Mouse (Mus musculus): ENCODE measurements at regions not wholly inside any gene's neighbourhood (a gene's known extent, or its start where the extent isn't known, plus 50 kb on each side); places are given as distances from the start of the nearest gene placed in this dataset.

GRCm38 (mm10) chr10:87639339-87639738 is 117.7 kb downstream of the Pah start:
- ATAC-seq (replicated peaks; ENCODE audit: low read depth, poor library complexity, severe bottlenecking) = no peak

DNA sequence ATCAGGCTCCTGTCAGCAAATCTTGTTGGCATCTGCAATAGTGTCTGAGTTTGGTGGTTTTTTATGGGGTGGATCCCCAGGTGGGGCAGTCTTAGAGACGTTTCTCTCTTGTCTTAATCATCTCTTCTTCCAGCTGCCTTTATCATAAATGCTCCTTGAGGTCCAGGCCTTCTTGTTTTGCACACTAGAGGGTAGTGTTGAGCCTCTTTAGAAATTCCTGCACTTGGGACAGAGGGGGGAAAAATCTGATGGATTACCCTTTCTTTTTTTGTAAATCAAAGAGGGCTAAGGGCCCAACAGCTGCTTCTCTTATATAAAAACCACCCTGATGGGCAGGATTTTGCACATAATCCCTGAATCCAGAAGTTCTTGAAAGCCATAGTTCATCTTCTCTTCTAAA is 127.5 kb downstream of the Pah start:
- 0 out of 2 replicates have a peak, but pooled peaks have one; percentile 36 for ATAC-seq (replicated peaks; ENCODE audit: low read depth, poor library complexity, severe bottlenecking)

- no peak for ATAC-seq (replicated peaks; ENCODE audit: low read depth, poor library complexity, severe bottlenecking)
Observed at GRCm38 (mm10) chr10:87652139-87652740, 130.6 kb downstream of the Pah start.

DNA sequence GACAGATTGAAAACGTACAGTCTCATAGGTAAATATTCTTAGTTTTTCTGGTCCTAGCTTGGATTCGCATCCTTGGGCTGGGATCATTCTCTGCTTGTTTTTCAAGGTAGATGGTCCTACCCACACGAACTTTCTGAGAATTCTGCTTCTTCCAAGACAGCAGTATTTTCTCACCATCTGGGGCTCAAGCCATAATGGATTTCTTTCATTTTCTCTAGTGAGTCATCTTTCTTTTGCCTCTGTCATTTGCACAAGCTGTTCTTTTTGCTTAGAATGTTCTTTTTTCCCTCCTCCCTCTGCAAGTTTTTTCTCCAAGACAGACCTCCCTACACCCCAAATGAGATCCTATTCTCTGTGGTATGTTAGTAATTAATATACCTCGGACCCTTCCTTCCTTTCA is 132.5 kb downstream of the Pah start:
- ATAC-seq (replicated peaks; ENCODE audit: low read depth, poor library complexity, severe bottlenecking) = no peak

DNA sequence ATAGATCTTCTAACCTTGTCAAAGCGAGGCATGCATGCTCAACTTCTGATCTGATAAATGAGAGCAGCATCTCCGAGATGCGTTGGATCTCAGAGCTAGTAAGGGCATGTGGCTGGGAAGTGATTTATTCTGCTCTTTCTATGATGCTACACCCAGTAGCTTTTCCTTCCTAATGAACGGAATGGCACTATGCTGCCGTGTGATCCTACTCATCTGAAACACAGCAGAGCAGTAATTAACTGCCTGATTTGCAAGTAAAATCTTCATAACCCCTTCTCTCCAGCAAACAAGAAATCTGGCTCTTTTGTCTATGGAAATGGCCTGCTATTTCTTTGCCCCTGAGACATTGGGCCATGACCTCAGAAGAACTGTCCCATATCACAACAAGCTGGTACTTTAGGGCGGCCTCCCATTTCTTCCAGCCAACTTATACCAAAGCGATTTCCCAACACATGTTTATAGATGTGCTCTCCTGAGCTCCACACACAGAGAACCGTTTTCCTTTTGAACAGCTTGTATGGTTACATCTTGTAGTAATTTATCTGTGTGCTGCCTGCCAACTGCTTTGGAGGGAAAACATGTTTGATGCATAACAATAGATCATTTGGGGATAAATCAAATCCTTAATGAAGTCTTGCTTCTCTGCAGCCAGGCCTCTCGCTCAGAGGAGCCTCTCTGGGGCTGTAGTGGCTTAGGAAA is 144.6 kb downstream of the Pah start:
- ATAC-seq (replicated peaks; ENCODE audit: low read depth, poor library complexity, severe bottlenecking) = no peak

DNA sequence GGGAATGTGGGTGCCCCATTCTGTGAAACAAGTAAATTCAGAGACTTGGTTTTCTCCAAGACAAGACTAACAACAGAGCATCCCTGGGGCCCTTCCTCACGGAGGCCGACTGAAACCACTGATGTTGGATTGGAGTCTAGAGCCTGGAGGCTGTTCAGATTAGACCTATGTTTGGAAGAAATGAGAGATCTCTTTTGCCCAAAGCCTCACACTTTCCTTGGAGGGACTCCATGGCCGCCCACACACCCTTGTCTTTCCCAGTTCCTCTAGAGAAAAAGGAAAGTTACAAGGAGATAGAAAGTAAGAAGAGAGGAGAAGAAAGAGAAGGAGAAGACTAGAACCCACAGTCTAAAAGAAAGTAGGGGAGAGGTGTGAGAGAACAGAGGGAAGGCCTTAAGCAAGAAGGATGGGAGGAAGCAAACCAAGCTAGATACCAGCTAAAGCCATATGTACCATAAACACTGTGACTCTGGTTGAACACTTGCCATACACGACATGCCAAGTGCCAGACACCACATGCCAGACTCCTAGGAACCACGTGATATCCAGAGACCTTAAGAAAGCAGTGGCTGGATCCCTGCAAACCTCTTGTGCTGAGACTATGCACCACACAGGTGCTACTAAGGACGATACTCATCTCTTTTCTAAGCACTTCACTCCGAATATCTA is 145.3 kb downstream of the Pah start:
- ATAC-seq (replicated peaks; ENCODE audit: low read depth, poor library complexity, severe bottlenecking) = no peak

- no peak for ATAC-seq (replicated peaks; ENCODE audit: low read depth, poor library complexity, severe bottlenecking)
Observed at GRCm38 (mm10) chr10:87667651-87668140, 146.1 kb downstream of the Pah start.

DNA sequence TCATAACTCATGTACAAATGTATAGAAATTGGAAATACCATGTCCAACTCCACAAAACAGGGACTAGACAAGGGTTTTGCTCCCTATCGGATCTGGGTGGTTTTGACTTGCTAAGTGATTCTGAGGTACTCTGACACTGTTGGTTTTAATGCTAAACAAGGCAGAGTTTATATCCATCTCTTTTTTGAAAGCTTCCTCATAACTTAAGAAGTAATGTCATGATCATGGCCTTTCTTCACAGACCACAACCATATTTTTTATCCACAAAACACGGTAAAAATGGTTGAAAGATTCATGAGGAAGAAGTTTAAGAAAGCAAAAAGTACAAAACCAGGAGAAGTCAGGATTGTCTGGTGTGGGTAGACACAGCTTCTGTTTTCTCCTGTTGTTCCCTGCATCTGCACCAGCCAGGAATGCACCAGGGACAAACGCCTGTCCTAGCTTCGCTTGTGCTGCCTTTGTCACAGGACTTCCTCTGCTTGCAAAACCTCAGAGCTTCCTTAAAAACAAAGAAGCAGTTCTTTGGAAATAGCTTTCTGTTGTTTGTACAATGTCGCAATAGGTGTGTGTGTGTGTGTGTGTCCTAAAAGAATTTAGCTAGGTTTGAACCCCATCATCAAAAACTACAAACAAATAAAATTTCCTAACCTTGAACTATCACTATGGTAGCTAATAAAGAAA is 153.3 kb downstream of the Pah start:
- peak; percentile 93 for ATAC-seq (replicated peaks; ENCODE audit: low read depth, poor library complexity, severe bottlenecking)

DNA sequence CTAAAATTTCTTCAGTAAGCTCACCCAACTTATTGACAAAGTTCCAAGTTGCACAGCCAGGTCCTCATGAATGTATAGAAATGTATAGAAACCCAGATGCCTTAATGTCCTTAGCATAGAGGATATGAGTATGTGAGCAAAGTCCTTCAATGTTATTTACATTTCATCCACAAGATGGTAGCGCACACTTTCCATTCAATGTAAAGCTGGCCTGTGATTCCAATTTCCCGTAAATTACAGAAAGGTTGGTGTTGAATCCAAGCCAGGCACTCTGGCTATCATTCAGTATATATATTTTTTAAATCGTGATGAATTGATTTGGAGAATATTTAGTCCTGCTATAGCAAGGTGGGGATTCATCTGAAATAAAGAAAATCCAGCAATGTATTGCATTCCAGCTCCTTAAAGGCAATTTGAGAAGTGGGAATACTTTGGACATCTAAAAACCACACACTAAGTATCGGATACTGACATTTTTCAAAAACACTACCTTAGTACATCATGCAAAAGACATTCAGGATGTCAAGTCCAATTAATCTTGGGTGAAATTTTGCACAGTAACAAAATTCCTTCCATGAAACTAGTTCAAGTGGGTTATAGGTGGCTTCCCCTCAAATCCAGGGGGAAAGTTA is 154.6 kb downstream of the Pah start:
- ATAC-seq (replicated peaks; ENCODE audit: low read depth, poor library complexity, severe bottlenecking) = no peak

DNA sequence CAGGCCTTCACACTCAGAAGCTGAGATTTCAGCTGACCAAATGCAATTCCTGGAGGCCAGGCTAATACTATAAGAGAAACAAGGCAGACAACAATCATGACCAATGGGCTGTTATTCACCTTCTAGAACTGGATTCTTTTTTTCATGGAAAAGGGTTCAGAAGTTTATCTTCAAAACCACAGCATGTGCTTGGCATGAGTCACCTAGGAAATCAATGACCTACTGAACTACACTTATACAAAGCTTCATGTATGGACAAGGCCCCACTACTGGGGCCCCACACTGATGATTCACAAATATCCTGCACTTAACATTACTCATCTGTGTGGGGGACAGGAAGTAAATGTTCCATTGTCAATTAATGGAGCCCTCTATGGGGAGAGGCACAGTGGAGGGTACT is 157.4 kb downstream of the Pah start:
- ATAC-seq (replicated peaks; ENCODE audit: low read depth, poor library complexity, severe bottlenecking) = no peak

DNA sequence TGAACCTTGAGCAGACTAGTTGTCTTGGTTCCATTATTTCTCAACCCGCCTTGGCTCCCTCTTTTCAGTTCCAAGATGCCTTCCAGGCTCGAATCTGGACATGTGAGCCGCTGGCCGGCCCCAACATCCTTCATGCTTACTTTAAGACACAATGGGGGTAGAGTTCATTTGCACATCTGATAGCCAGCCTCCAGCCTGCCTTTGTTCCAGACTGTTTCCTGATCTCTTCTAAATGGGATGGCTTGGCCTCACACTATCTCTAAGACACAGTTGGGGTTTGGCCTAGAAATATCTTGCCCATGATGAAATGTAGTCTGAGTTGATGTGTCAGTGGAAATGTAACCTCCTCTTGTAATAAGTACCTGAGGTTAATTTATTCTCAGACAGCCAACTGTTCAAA is 164.7 kb downstream of the Pah start:
- ATAC-seq (replicated peaks; ENCODE audit: low read depth, poor library complexity, severe bottlenecking) = no peak

GRCm38 (mm10) chr10:87686785-87687184 is 165.2 kb downstream of the Pah start:
- ATAC-seq (replicated peaks; ENCODE audit: low read depth, poor library complexity, severe bottlenecking) = no peak

DNA sequence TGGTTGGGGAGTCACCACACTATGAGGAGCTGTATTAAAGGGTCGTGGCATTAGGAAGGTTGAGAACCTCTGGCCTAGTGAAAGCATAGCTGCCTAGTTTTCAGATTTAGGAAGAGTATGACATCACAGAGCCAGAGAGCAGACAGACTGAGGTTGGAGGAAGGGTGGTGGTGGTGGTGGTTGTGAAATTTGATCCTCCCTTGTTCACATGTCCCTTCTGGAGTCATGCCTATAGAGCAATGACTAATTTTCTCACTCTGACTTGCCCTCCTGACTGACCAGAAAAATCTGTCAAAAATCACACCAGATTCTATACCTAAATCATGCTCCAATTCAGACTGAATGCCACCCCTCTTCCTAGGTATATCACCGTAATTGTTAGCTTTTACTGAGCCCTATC is 166.2 kb downstream of the Pah start:
- no peak for ATAC-seq (replicated peaks; ENCODE audit: low read depth, poor library complexity, severe bottlenecking)

- no peak for ATAC-seq (replicated peaks; ENCODE audit: low read depth, poor library complexity, severe bottlenecking)
Observed at GRCm38 (mm10) chr10:87690831-87691230, 167.2 kb upstream of the Igf1 start.

DNA sequence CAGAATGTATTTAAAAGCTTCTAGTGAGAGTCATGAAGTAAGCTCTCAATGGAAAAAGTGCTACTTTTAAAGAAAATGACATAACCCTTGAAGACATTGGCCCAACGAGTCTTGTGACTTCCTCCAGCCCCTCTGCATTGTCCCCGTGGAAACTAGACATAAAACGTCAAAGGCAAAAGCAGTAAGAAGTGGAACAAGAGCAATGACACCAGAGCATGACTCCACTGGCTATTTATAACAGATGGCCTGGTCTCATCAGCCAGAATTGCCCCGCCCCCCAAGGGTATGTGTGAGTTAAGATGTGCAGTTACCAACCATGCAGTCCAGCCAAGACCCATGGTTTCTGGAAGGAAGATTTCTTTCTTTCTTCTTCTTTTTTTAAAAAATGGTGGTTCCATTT is 161.6 kb upstream of the Igf1 start:
- ATAC-seq (replicated peaks; ENCODE audit: low read depth, poor library complexity, severe bottlenecking) = no peak

DNA sequence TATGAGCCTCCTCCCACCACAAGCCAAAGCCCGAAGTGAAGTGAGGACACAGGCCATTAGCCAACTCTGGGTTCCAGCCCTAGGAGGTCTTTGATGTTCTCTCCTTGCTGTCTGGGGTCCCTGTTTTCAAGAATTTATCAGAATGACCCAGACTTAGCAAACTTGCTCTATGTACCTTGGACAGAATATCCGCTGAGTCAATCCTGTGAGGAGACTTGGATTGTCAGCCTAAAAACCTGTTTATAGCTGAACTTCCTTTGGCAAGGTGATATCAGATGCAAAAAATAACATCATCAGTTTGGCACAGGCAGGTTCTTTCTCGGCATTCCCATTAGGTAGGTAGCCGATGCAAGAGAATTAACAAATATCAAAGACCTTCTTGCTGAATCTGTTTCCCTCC is 146.9 kb upstream of the Igf1 start:
- ATAC-seq (replicated peaks; ENCODE audit: low read depth, poor library complexity, severe bottlenecking) = no peak

GRCm38 (mm10) chr10:87711798-87712197 is 146.3 kb upstream of the Igf1 start:
- ATAC-seq (replicated peaks; ENCODE audit: low read depth, poor library complexity, severe bottlenecking) = no peak

DNA sequence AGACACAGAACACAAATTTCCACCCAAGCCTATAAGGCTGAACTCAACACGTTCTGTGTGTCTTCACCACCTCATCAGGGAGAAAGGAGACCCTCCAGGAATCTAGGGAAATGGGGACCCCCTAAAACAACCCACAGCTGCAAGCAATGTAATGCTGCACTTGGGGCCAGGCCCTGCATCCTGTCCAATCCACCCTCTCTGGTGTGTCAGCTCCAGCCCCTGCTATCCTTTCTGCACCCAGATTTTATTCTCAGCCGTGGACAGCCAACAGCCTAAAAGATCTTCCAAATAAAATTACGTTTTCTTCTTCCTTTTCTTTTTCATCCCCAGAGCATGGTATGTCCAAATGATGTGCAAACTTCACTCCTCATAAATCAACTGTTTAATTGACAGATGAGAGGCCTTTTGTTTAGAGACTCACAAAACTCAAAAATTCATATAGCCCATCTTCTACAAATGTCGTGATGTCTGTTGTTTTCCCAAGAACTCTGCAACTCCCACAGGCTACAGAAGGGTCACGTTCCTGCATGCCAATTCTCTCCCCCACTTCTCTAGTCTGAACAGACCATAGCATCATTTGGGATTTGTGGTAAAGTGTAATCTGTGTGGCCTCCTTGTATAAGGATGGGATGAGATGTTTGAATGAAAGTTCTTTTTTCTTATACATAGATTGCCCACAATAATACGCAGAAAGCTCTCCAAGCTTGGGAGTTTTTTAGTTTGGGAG is 142.0 kb upstream of the Igf1 start:
- no peak for ATAC-seq (replicated peaks; ENCODE audit: low read depth, poor library complexity, severe bottlenecking)

- ATAC-seq (replicated peaks; ENCODE audit: low read depth, poor library complexity, severe bottlenecking) = no peak
Observed at GRCm38 (mm10) chr10:87717156-87717555, 140.9 kb upstream of the Igf1 start.

- no peak for ATAC-seq (replicated peaks; ENCODE audit: low read depth, poor library complexity, severe bottlenecking)
Observed at GRCm38 (mm10) chr10:87718491-87718890, 139.6 kb upstream of the Igf1 start.

Data from common myeloid progenitor, adult 5-6 weeks (primary cell).